Mouse (Mus musculus) lung, embryonic 14.5 days (tissue): ENCODE measurements around the gene Tent5c. TPM values are rescaled to one million over a fixed set of nuclear protein-coding genes. Genes with fewer than 3 reads are reported as not detected.

ENCODE experiments used
- ATAC-seq: fragments of 200-750 bp; cut with Nextera tagmentation; 2 replicates; pipeline ENCODE4 v1.8.0; 2017; ENCODE audit warnings: mild to moderate bottlenecking, moderate TSS enrichment, moderate library complexity; ENCODE audit not compliant: insufficient read depth
- DNase-seq: peaks from one replicate; pipeline ENCODE4 v3.0.0-alpha.2; 2015
- H3K27ac ChIP-seq: fragments of 300-500 bp; sonication (generic); 2 replicates; pipeline ENCODE4 v1.5.1; 2014; ENCODE audit warnings: low read depth, mild to moderate bottlenecking, moderate library complexity
- H3K27me3 ChIP-seq: fragments of 300-500 bp; sonication (generic); 2 replicates; pipeline ENCODE4 v1.6.1; 2014; ENCODE audit warnings: low read length, control low read depth; ENCODE audit not compliant: insufficient read depth
- H3K36me3 ChIP-seq: fragments of 300-500 bp; sonication (generic); 2 replicates; pipeline ENCODE4 v1.6.1; 2014; ENCODE audit warnings: control low read depth; ENCODE audit not compliant: insufficient read depth
- H3K4me1 ChIP-seq: fragments of 300-500 bp; sonication (generic); 2 replicates; pipeline ENCODE4 v1.6.1; 2014; ENCODE audit warnings: antibody characterized with exemption, control low read depth; ENCODE audit not compliant: insufficient read depth
- H3K4me2 ChIP-seq: fragments of 300-500 bp; sonication (generic); 2 replicates; pipeline ENCODE4 v1.6.1; 2014; ENCODE audit warnings: mild to moderate bottlenecking
- H3K4me3 ChIP-seq: fragments of 300-500 bp; sonication (generic); 2 replicates; pipeline ENCODE4 v1.5.1; 2014; ENCODE audit warnings: low read depth, low read length
- H3K9ac ChIP-seq: fragments of 300-500 bp; sonication (generic); 2 replicates; pipeline ENCODE4 v1.6.1; 2014
- H3K9me3 ChIP-seq: fragments of 300-500 bp; sonication (generic); 2 replicates; pipeline ENCODE4 v1.6.1; 2016; ENCODE audit warnings: low read depth, low read length, control low read depth
- CTCF ChIP-seq: IDR thresholded peaks from 2 replicates; pipeline ENCODE4 v1.5.1; 2016; ENCODE audit warnings: antibody characterized with exemption, low read depth
- WGBS: fragments of 180-500 bp; shearing (Covaris S2); extraction: QIAGEN DNeasy Blood & Tissue Kit; methylation state at CpG from one replicate; pipeline ENCODE4 v1.1.7; 2014; 5-methylcytosine and 5-hydroxymethylcytosine counted together
- polyA plus RNA-seq: library from polyadenylated mRNA; unstranded; fragments of >200 nt; fragmentation: Nextera tagmentation; extraction: Ambion mirVana; gene quantifications from 2 replicates; pipeline ENCODE4 v1.2.1, GENCODE M21; 2014

Gene Tent5c
- polyA plus RNA-seq, 1 experiment from 2014 or later: 6.9 TPM

DNA sequence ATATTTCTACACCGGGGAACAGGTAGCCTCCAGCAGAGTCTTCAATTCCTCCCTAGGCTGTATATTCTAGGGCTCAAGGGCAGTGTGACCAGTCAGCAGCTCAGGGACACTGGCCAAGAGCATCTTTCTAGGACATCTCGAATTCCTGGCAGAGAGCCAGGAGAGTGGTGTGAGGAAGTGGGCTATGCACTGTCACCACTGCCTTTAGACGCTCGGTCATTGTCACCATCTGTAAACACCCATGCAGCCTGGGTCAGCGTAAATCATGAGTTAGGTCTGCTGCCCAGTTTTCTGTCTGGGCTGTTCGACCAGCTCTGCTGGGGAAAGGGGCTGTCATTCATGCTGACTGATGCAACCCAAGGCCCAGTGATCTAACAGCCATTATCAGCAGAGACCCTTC is 49.1 kb downstream of the Tent5c start:
- no peak overlapping the region for H3K4me3 ChIP-seq
- H3K4me2 ChIP-seq: no peak overlapping the region
- H3K27me3 ChIP-seq: no peaks in the 10 kb centered on the region
- TF ChIP-seq CTCF: no peak
- H3K9me3 ChIP-seq: no peaks in the 10 kb centered on the region
- peak; percentile 79 for ATAC-seq
- no peak overlapping the region for H3K9ac ChIP-seq
- DNase-seq: peak; percentile 76
- 19% methylated on average over 6 of the region's 6 CpGs for WGBS
- no peak overlapping the region for H3K27ac ChIP-seq
- H3K36me3 ChIP-seq: no peaks in the 10 kb centered on the region
- H3K4me1 ChIP-seq: 0 out of 2 replicates have a peak, but pooled peaks cover 5% of the 10 kb centered on the region

DNA sequence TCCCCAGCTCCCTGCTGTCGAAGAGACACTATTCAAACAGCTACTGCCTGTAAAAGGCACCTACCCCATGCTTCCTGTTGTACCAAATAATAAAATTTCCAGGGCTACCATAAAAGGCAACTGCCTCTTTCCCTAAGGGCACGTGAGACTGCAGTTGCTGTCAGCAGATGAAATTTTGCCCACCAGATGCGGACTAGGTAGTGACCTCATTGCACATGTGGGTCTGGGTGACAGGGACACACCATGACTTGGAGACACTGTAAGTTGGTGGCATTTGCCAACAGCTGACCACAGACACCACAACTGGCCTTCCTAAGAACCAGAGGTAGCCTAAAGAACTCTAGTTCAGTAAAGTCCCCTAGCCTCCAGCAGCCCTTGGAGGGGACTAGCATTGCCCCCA is 50.0 kb downstream of the Tent5c start:
- ATAC-seq: no peak
- Histone ChIP-seq H3K4me3 (no peak overlapping the region), H3K27me3 (no peaks in the 10 kb centered on the region), H3K4me1 (0 out of 2 replicates have a peak, but pooled peaks cover 5% of the 10 kb centered on the region), H3K9ac (no peak overlapping the region), H3K4me2 (no peak overlapping the region), H3K36me3 (no peaks in the 10 kb centered on the region), H3K27ac (peak overlapping the region; percentile 42; the same call in 1 of the 2 replicates), H3K9me3 (no peaks in the 10 kb centered on the region)
- WGBS: 57% methylated on average over 3 of the region's 3 CpGs
- no peak for DNase-seq
- no peak for TF ChIP-seq CTCF

DNA sequence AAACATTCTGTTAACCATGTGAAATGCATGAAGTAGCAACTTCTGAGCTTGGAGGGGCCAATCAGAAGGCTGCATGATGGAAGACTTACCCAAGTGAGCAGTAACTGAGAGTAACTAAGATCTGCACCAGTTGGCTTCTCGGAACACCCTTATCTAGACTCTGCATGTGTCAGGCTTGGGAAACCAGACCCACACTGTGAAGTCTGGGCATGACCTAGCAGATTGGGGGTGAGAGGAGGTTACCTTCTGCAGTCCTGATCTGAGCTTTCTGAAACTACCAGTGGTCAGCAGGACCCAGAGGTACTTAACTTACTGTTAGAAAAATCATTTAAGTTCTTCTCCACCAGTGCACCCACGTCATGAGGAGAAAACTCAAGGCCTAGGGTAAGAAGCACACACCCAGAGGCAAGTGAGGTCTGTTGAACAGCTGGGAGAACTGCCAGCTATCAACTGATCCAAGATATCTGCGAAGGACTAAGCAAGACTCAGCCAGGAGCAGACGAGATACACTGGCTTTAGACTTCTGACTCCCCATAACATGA is 50.6 kb downstream of the Tent5c start:
- H3K27me3 ChIP-seq: no peaks in the 10 kb centered on the region
- no peak for TF ChIP-seq CTCF
- no peak overlapping the region for H3K4me3 ChIP-seq
- no peak overlapping the region for H3K9ac ChIP-seq
- no peaks in the 10 kb centered on the region for H3K36me3 ChIP-seq
- DNase-seq: no peak
- H3K27ac ChIP-seq: no peak overlapping the region; the same call in 1 of the 2 replicates
- no peaks in the 10 kb centered on the region for H3K9me3 ChIP-seq
- peak; percentile 75 for ATAC-seq
- no peak overlapping the region for H3K4me2 ChIP-seq
- 63% methylated on average over 4 of the region's 4 CpGs for WGBS
- 0 out of 2 replicates have a peak, but pooled peaks cover 5% of the 10 kb centered on the region for H3K4me1 ChIP-seq

DNA sequence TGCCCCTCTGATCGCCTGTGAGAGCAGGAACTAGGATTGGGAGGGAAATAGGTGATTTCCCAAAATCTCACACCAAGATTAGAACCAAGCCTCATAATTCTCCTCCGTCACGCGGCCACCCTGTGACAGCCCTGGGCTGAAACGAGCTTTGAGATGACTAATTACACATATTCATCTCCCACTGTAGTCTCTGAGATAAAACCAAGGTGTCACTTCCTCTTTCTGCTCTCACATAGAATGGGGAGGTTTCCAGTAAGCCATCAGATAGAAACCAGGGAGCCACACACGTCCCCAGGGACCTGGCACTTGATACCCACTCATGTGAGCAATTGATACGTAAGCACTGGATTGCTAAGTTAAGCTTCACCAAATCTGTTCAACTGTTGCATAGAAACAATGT is 52.4 kb downstream of the Tent5c start:
- no peak overlapping the region for H3K4me3 ChIP-seq
- H3K27ac ChIP-seq: no peak overlapping the region
- no peak overlapping the region for H3K4me2 ChIP-seq
- TF ChIP-seq CTCF: no peak
- 61% methylated on average over 7 of the region's 7 CpGs for WGBS
- H3K36me3 ChIP-seq: no peaks in the 10 kb centered on the region
- H3K9ac ChIP-seq: no peak overlapping the region
- DNase-seq (no peak), ATAC-seq (no peak)
- H3K4me1 ChIP-seq: 0 out of 2 replicates have a peak, but pooled peaks cover 5% of the 10 kb centered on the region
- H3K9me3 ChIP-seq: no peaks in the 10 kb centered on the region
- H3K27me3 ChIP-seq: no peaks in the 10 kb centered on the region

DNA sequence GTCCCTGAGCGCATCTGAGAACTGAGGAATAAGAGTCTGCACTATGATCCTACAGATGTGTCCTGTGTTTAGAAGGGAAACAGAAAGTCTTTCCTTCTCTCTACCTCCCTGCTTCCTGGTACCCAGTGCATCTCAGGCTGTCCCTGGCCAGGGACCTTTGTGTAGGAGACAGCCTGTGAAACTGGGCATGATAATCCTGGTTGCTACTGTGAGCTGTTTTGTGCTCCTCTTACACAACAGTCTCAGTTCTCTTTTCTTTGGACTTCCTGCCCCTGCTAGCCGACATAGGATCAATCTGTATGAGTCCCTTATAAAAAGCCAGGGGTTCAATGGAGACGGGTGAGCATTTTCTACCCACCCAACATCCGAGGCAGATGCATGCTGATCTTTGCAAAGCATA is 57.4 kb downstream of the Tent5c start:
- Histone ChIP-seq H3K9ac (no peak overlapping the region), H3K4me2 (no peak overlapping the region), H3K9me3 (no peaks in the 10 kb centered on the region), H3K27me3 (no peaks in the 10 kb centered on the region), H3K4me1 (no peaks in the 10 kb centered on the region), H3K4me3 (no peak overlapping the region), H3K27ac (no peak overlapping the region), H3K36me3 (no peaks in the 10 kb centered on the region)
- 78% methylated on average over 4 of the region's 4 CpGs for WGBS
- no peak for DNase-seq
- no peak for ATAC-seq
- no peak for TF ChIP-seq CTCF

DNA sequence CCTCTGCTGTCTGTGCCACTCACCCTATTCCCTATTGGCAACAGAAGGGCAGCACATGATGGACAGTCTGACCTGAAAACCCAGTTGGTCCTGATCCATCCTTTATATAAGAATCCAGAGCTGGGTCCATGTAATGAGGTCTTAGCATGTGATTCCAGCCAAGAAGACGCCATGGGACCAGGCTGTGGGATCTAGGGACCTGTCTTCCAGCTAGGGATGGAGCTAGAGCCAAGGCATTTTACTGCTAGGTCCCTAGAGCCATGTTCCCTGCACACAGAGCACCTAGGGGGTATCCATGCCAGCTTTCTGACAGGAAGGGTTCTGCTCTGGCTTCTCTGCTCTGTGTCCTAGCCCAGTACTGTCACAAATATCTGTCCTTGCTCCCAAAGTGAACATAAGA is 58.4 kb downstream of the Tent5c start:
- no peak overlapping the region for H3K27ac ChIP-seq
- TF ChIP-seq CTCF: no peak
- no peaks in the 10 kb centered on the region for H3K36me3 ChIP-seq
- no peaks in the 10 kb centered on the region for H3K27me3 ChIP-seq
- DNase-seq (no peak), ATAC-seq (no peak)
- no peak overlapping the region for H3K4me2 ChIP-seq
- no peaks in the 10 kb centered on the region for H3K4me1 ChIP-seq
- H3K4me3 ChIP-seq: no peak overlapping the region
- WGBS: 63% methylated on average over 1 of the region's 1 CpGs
- H3K9ac ChIP-seq: no peak overlapping the region
- H3K9me3 ChIP-seq: no peaks in the 10 kb centered on the region

DNA sequence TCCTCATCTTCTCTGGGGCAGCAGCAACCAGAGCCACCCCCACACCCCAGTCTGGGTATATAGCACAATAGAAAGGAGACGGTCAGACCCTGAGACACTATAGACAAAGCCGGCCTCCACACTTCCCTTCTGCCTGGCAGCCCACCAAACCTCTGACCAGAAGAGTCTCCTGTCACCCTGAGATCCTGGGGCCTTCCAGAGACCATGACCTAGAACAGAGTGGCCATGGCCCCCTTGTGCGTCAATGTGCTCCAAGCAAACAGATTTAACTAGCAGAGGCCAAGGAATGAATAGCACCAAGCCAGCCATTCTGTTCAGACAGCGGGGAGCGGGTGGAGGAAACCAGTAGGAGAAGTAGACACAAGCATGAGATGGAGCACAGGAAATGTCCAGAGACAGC is 59.0 kb downstream of the Tent5c start:
- ATAC-seq (no peak), DNase-seq (no peak)
- TF ChIP-seq CTCF: no peak
- Histone ChIP-seq H3K27me3 (no peaks in the 10 kb centered on the region), H3K9ac (no peak overlapping the region), H3K4me3 (no peak overlapping the region), H3K27ac (no peak overlapping the region), H3K36me3 (no peaks in the 10 kb centered on the region), H3K4me1 (no peaks in the 10 kb centered on the region), H3K9me3 (no peaks in the 10 kb centered on the region), H3K4me2 (no peak overlapping the region)
- WGBS: 87% methylated on average over 5 of the region's 5 CpGs
